Mouse (Mus musculus): ENCODE data around the gene Eif5a. TPM values are rescaled to one million over a fixed set of nuclear protein-coding genes. Genes with fewer than 3 reads are reported as not detected.
"Not testable (repeated sequence)": the region's sequence is repeated elsewhere in the genome, so short reads cannot be mapped to it uniquely, and the experiment has no call there.

Gene Eif5a
- polyA plus RNA-seq, 1 experiment from 2014 or later, result 1,022 TPM

GRCm38 (mm10) chr11:69955618-69956017 is 33.9 kb upstream of the Eif5a start:
- ATAC-seq (replicated peaks); H3K4me1 ChIP-seq; H3K4me2 ChIP-seq; H3K4me3 ChIP-seq; H3K9me3 ChIP-seq; H3K9ac ChIP-seq; H3K36me3 ChIP-seq (replicated peaks); H3K27ac ChIP-seq: not testable (repeated sequence)
- 0 out of 2 replicates have a peak, but pooled peaks cover 12% of the 10 kb centered on the region for H3K27me3 ChIP-seq (replicated peaks)
- 79% methylated on average over 4 of the region's 4 CpGs for WGBS

- Histone ChIP-seq H3K36me3 (replicated peaks) (no peaks in the 10 kb centered on the region), H3K4me2 (no peak overlapping the region), H3K4me1 (peaks cover 4% of the 10 kb centered on the region), H3K9ac (no peak overlapping the region), H3K27me3 (replicated peaks) (0 out of 2 replicates have a peak, but pooled peaks cover 13% of the 10 kb centered on the region), H3K4me3 (no peak overlapping the region), H3K9me3 (no peaks in the 10 kb centered on the region), H3K27ac (no peak overlapping the region)
- 64% methylated on average over 11 of the region's 11 CpGs for WGBS
- no peak for ATAC-seq (replicated peaks)
Measured at GRCm38 (mm10) chr11:69953267-69953915, 31.6 kb upstream of the Eif5a start.

GRCm38 (mm10) chr11:69952274-69952673 is 30.5 kb upstream of the Eif5a start:
- 50% methylated on average over 1 of the region's 1 CpGs for WGBS

GRCm38 (mm10) chr11:69950807-69951459 is 29.2 kb upstream of the Eif5a start:
- no peak overlapping the region for H3K4me2 ChIP-seq
- no peak overlapping the region for H3K27ac ChIP-seq
- 0 out of 2 replicates have a peak, but pooled peaks cover 7% of the 10 kb centered on the region for H3K27me3 ChIP-seq (replicated peaks)
- H3K9me3 ChIP-seq, result no peaks in the 10 kb centered on the region
- H3K4me3 ChIP-seq, result no peak overlapping the region
- no peak overlapping the region for H3K9ac ChIP-seq
- H3K4me1 ChIP-seq, result peaks cover 16% of the 10 kb centered on the region
- 41% methylated on average over 4 of the region's 4 CpGs for WGBS
- no peak for ATAC-seq (replicated peaks)
- H3K36me3 ChIP-seq (replicated peaks), result no peaks in the 10 kb centered on the region

More at GRCm38 (mm10) chr11:69952274-69952673, 30.5 kb upstream of the Eif5a start:
- H3K27me3 ChIP-seq (replicated peaks), result 0 out of 2 replicates have a peak, but pooled peaks cover 13% of the 10 kb centered on the region
- no peak for ATAC-seq (replicated peaks)
- H3K9ac ChIP-seq, result no peak overlapping the region
- no peaks in the 10 kb centered on the region for H3K36me3 ChIP-seq (replicated peaks)
- H3K4me3 ChIP-seq, result no peak overlapping the region
- H3K9me3 ChIP-seq, result no peaks in the 10 kb centered on the region
- no peak overlapping the region for H3K27ac ChIP-seq
- H3K4me1 ChIP-seq, result peaks cover 15% of the 10 kb centered on the region
- no peak overlapping the region for H3K4me2 ChIP-seq

GRCm38 (mm10) chr11:69948763-69949150 is 27.0 kb upstream of the Eif5a start:
- peak overlapping the region; percentile 44 for H3K4me3 ChIP-seq
- WGBS, result under 1% methylated on average over 14 of the region's 14 CpGs
- 0 out of 2 replicates have a peak, but pooled peaks cover 7% of the 10 kb centered on the region for H3K27me3 ChIP-seq (replicated peaks)
- no peaks in the 10 kb centered on the region for H3K36me3 ChIP-seq (replicated peaks)
- peak overlapping the region; percentile 55 for H3K4me2 ChIP-seq
- peaks cover 16% of the 10 kb centered on the region for H3K4me1 ChIP-seq
- H3K9me3 ChIP-seq, result no peaks in the 10 kb centered on the region
- peak; percentile 71 for ATAC-seq (replicated peaks)
- H3K27ac ChIP-seq, result 0 out of 2 replicates have a peak overlapping the region, but pooled peaks have one; percentile 16
- H3K9ac ChIP-seq, result no peak overlapping the region

- 0% methylated on average over 34 of the region's 34 CpGs for WGBS
- peak; percentile 91 for ATAC-seq (replicated peaks)
- H3K4me3 ChIP-seq, result peak within 1 kb of the TSS; percentile 44
- H3K9ac ChIP-seq, result peak within 1 kb of the TSS; percentile 25; the same call in 1 of the 2 replicates
- no peaks in the 10 kb centered on the region for H3K36me3 ChIP-seq (replicated peaks)
- H3K9me3 ChIP-seq, result no peaks in the 10 kb centered on the region
- H3K4me1 ChIP-seq, result peaks cover 16% of the 10 kb centered on the region
- peak within 1 kb of the TSS; percentile 55 for H3K4me2 ChIP-seq
- 0 out of 2 replicates have a peak within 1 kb of the TSS, but pooled peaks have one; percentile 16 for H3K27ac ChIP-seq
- H3K27me3 ChIP-seq (replicated peaks), result 0 out of 2 replicates have a peak, but pooled peaks cover 7% of the 10 kb centered on the region
Measured at GRCm38 (mm10) chr11:69948066-69948762, 26.5 kb upstream of the Eif5a start, which contains the start of gene Slc2a4. TSS of gene Slc2a4 (minus strand) at chr11:69948188.

GRCm38 (mm10) chr11:69947337-69948065 is 25.7 kb upstream of the Eif5a start:
- 3% methylated on average over 29 of the region's 29 CpGs for WGBS
- no peaks in the 10 kb centered on the region for H3K9me3 ChIP-seq
- peak overlapping the region; percentile 44 for H3K4me3 ChIP-seq
- peak overlapping the region; percentile 25; the same call in 1 of the 2 replicates for H3K9ac ChIP-seq
- H3K27me3 ChIP-seq (replicated peaks), result 0 out of 2 replicates have a peak, but pooled peaks cover 7% of the 10 kb centered on the region
- peaks cover 16% of the 10 kb centered on the region for H3K4me1 ChIP-seq
- peak overlapping the region; percentile 55 for H3K4me2 ChIP-seq
- peak; percentile 41 for ATAC-seq (replicated peaks)
- no peaks in the 10 kb centered on the region for H3K36me3 ChIP-seq (replicated peaks)
- no peak overlapping the region for H3K27ac ChIP-seq

GRCm38 (mm10) chr11:69945997-69946891 is 24.5 kb upstream of the Eif5a start:
- Histone ChIP-seq H3K4me1 (peaks cover 16% of the 10 kb centered on the region), H3K4me2 (no peak overlapping the region), H3K27ac (no peak overlapping the region), H3K9ac (no peak overlapping the region), H3K4me3 (no peak overlapping the region), H3K36me3 (replicated peaks) (no peaks in the 10 kb centered on the region), H3K9me3 (no peaks in the 10 kb centered on the region), H3K27me3 (replicated peaks) (0 out of 2 replicates have a peak, but pooled peaks cover 4% of the 10 kb centered on the region)
- WGBS, result 93% methylated on average over 18 of the region's 18 CpGs
- no peak for ATAC-seq (replicated peaks)

- WGBS, result 83% methylated on average over 13 of the region's 13 CpGs
- Histone ChIP-seq H3K27me3 (replicated peaks) (0 out of 2 replicates have a peak, but pooled peaks cover 4% of the 10 kb centered on the region), H3K27ac (no peak overlapping the region), H3K36me3 (replicated peaks) (no peaks in the 10 kb centered on the region), H3K9ac (no peak overlapping the region), H3K4me1 (peaks cover 16% of the 10 kb centered on the region), H3K9me3 (no peaks in the 10 kb centered on the region), H3K4me2 (no peak overlapping the region), H3K4me3 (no peak overlapping the region)
- ATAC-seq (replicated peaks), result no peak
Measured at GRCm38 (mm10) chr11:69945216-69945615, 23.5 kb upstream of the Eif5a start.

- Histone ChIP-seq H3K27ac (no peak overlapping the region), H3K4me3 (no peak overlapping the region), H3K9me3 (no peaks in the 10 kb centered on the region), H3K27me3 (replicated peaks) (peaks cover 25% of the 10 kb centered on the region), H3K36me3 (replicated peaks) (no peaks in the 10 kb centered on the region), H3K4me1 (peaks cover 12% of the 10 kb centered on the region), H3K4me2 (no peak overlapping the region), H3K9ac (no peak overlapping the region)
- WGBS, result 77% methylated on average over 4 of the region's 4 CpGs
- no peak for ATAC-seq (replicated peaks)
Measured at GRCm38 (mm10) chr11:69940962-69941361, 19.2 kb upstream of the Eif5a start.

GRCm38 (mm10) chr11:69939731-69940130 is 18.0 kb upstream of the Eif5a start:
- Histone ChIP-seq H3K9ac (no peak overlapping the region), H3K4me3 (no peak overlapping the region), H3K27ac (no peak overlapping the region), H3K4me1 (peaks cover 20% of the 10 kb centered on the region), H3K27me3 (replicated peaks) (peaks cover 30% of the 10 kb centered on the region), H3K9me3 (no peaks in the 10 kb centered on the region), H3K36me3 (replicated peaks) (no peaks in the 10 kb centered on the region), H3K4me2 (no peak overlapping the region)
- 93% methylated on average over 17 of the region's 17 CpGs for WGBS
- no peak for ATAC-seq (replicated peaks)

All from midbrain, embryonic 15.5 days (tissue).